Mouse (Mus musculus): ENCODE results near the gene Aasdh.

Gene Aasdh

DNA sequence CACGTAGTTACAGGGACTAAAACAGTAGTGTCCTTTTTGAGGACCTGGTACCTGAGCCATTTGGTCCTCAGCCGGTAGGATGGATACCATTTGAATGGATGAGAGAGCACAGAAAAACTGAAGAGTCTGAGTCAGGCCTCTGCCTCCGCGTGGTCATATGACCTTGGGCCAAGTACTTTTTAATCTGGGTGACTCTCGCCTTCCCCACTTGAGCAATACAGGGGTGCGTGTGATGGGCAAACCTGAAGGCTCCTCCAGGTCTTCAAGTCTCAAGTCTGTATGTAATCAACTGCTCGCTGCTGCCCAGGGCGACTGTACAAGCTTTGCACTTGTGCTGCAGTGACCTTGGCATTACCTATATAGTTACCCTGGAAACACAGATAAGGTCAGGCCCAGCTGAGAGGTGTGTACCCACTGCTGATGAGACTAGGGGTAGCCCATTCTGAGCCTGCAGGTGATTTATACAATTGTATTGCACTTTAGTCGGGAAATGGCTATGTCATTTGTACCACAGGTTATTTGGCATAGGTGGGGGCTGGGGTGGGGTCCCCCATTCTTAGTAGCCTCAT, 61.4 kb downstream of the Aasdh start:
- no peak for DNase-seq (ENCODE audit: low read depth in 1 of 2, low spot score in 2 of 2)

DNA sequence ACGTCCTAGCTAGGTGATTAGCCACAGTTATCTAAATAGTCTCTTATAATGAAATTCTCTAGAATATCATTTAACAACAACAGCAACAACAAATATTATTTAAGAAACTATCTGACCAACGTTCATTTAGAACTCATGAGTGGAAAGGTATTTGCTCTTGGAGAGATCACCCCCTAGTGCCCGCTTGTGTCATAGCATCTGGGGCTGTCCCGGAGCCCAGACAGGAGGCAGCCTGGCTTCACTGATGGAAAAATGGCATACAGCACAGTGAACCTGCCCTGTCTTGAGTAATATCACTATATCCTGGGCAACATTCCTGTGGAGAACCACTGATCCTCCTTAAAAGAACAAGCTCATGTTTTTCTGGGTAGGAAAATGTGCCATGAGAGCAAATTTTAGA, 61.9 kb downstream of the Aasdh start:
- peak in 1 of 2 experiments; percentile 32 for DNase-seq (ENCODE audit: low read depth in 1 of 2, low spot score in 2 of 2)

DNA sequence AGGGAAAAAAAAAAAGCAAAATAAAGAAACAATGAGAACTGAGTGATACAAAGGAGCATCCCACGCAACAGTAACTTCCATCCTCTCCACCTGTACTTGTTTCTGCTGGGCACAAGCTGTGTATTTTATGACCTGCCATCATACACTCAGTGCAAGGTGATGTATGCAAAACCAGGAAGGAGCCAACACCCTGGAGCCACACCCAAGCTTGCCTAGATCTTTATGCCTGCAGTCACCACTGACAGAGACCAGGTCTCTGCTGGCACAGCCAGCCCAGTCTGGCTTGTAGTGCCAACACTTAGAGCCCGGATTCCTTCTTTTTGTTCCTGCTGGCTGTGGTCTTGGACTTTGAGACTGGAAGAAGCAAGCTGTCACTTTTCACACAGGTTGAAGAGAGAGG, 63.5 kb downstream of the Aasdh start:
- no peak for DNase-seq (ENCODE audit: low read depth in 1 of 2, low spot score in 2 of 2)

DNA sequence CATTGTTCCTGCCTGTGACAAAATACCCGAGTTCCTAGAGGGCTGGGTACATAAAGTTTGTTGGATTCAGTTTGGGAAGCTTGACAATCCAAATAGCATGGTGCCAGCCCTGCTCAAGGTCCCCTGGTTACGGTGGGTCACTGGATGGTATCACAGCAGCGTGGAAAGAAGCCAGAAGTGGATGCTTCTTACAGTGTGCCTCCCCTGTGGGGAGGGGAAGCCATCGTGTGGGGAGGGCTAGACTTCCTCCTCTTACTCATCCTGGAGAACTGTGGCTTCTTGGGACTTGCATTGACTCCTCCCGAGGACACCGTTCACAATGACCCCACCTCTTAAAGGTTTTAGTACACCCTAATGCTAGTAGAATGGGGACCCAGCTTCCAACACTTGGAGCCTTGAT, 65.5 kb downstream of the Aasdh start:
- DNase-seq (ENCODE audit: low read depth in 1 of 2, low spot score in 2 of 2): no peak

DNA sequence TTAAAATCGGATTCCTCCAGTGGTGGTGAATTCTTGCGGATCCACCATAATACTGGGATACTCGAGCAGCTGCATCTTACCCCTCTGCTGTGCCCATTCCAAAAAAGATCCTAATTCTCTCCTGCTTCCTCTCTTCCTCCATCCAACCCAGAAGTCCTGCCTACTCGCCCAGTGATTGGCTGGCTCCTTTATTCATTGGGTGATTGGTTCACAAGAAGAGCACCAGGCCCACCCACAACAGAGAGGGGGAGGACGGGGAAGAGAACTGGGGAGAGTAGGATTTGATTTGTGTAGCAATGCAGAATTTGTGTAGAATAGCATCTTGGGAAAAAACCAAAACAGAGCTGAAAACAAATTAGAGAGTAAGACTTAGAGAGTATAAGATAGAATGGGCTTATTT, 68.3 kb downstream of the Aasdh start:
- no peak for DNase-seq (ENCODE audit: low read depth in 1 of 2, low spot score in 2 of 2)

DNA sequence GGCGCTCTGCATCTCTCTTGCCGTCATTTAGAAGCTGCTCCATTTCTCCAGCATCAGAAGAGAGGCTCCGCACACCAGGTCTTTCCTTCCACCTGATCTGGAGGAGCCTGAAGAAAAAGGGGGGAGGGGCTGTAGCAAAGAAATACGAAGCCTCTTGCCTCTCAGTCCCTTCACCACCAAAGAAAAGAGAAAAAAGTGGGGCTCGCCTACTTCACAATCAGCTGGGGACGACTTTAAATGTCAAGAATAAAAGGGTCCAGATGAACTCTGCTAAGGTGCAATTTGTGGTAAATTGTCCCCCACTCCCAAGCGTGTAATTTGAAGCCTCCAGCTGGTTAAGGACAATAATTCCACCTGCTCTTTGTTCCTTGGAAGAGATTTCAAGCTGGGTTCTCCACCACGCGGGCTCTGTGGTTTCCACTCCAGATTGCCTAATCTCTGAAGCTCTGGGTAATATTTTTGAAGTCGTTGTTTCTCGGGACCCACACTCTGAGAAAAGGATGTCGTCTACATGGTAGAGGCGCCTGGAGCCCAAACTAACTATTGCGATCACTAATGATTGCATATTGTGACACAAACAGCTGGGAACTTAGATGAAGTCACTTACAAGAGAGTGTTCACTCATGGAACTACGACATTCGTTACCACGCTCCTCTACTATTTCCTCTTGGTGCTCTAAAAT, 72.6 kb downstream of the Aasdh start:
- no peak for DNase-seq (ENCODE audit: low read depth in 1 of 2, low spot score in 2 of 2)

DNA sequence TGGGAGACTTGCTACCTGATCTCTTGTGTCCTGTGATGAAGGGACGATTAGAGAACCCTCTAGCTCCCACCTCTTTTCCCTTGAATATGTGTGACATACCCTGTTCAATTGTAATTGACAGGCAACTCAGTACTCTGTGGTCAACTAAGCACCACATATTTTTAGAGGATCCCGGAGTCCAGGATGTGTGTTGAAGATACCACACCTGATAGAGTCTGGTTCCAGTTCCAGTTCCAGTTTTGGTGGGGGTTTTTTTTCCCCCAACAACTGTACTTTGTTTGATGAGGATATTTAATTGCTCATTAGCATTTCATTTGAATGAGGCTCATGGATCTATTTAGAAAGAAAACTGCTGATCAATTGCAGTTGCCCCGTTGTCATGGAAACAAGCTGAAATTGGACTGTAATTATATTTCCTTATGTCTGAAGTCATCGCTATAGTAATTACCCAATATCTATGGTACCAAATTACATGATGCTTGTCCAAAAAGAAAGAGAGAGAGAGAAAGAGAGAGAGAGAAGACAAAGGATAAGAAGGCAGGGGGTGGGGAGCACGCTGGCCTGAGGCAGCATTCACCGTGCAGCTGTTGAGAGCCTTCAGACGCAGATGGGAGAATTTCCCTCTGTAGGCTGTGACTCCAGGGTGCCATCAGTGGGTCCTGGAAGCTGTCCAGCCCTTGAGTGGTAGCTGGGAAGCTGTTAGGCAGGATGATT, 76.6 kb downstream of the Aasdh start:
- DNase-seq (ENCODE audit: low read depth in 1 of 2, low spot score in 2 of 2): no peak
